Mouse (Mus musculus) C2C12 (cell line): ENCODE data around the gene Nlgn1.

ENCODE experiments used
- CTCF ChIP-seq: IDR thresholded peaks from one replicate; pipeline ENCODE4 v1.5.1; 2011; ENCODE audit not compliant: control insufficient read depth, insufficient read depth, insufficient read length
- FOSL1 ChIP-seq: IDR thresholded peaks from one replicate; pipeline ENCODE4 v1.8.0; 2011; ENCODE audit warnings: mild to moderate bottlenecking, low read length; ENCODE audit not compliant: poor library complexity, insufficient read depth, severe bottlenecking
- MYOD1 ChIP-seq: IDR thresholded peaks from one replicate; pipeline ENCODE4 v1.6.1; 2011; ENCODE audit warnings: low read depth; ENCODE audit not compliant: control insufficient read depth, insufficient read length

GRCm38 (mm10) chr3:26333239-26333811, 1.1 kb upstream of the Nlgn1 start:
- no peak for TF ChIP-seq CTCF
- TF ChIP-seq MYOD1, result no peak
- no peak for TF ChIP-seq FOSL1
